In genomic region chr14:25074022-25074800, GRCm38 (mm10) we compare ENCODE assay signal across 12 mouse cellular contexts.
DNase-seq lines count a peak whose midpoint lies in the region; ATAC-seq lines count a peak whose summit lies in the region.
"Had no signal": no experiment of that assay in that cellular context is flagged by ENCODE, and none has a peak within 500 bp of the region (broad histone marks: within the 10 kb centered on the region; RNA-seq: fewer than 3 reads in every experiment).

No protein-coding gene starts in this region.

- no peaks in the 10 kb centered on the region for H3K36me3 ChIP-seq in forebrain, embryonic 14.5 days (ENCODE audit: control insufficient read depth, insufficient read depth, low read length)
- H3K36me3 ChIP-seq in forebrain, embryonic 12.5 days (replicated peaks): no peaks in the 10 kb centered on the region
- H3K36me3 ChIP-seq: embryonic facial prominence, embryonic 12.5 days; limb, embryonic 13.5 days had no signal

- H3K27me3 ChIP-seq in forebrain, embryonic 14.5 days (replicated peaks; ENCODE audit: control insufficient read depth, insufficient read depth, low read length): no peaks in the 10 kb centered on the region
- H3K27me3 ChIP-seq in forebrain, embryonic 12.5 days: no peaks in the 10 kb centered on the region
- H3K27me3 ChIP-seq: embryonic facial prominence, embryonic 12.5 days; limb, embryonic 13.5 days had no signal

- peak overlapping the region; percentile 6; the same call in 1 of the 2 replicates for H3K27ac ChIP-seq in forebrain, embryonic 14.5 days (ENCODE audit: low read depth, low read length)
- H3K27ac ChIP-seq in forebrain, embryonic 12.5 days: no peak overlapping the region
- H3K27ac ChIP-seq: embryonic facial prominence, embryonic 12.5 days; limb, embryonic 13.5 days had no signal

- DNase-seq in forebrain, embryonic 14.5 days (ENCODE audit: low spot score): peak; percentile 79
- DNase-seq in right cerebral cortex, postnatal 14 days: peak; percentile 28
- no peak for DNase-seq in right cerebral cortex, postnatal 4 days
- DNase-seq in layer of hippocampus, adult 8-10 months (ENCODE audit: low spot score in 2 of 2): peak; percentile 33 to 50
- peak; percentile 43 for DNase-seq in telencephalon, adult 2 months (ENCODE audit: low read depth, low spot score)
- no peak for DNase-seq in heart, adult 11 months
- no peak for DNase-seq in gastrocnemius, postnatal 4 days (ENCODE audit: low spot score in 2 of 2)
- DNase-seq: kidney, postnatal 14 days; lung, adult 18-20 months had no signal

- no peak overlapping the region for H3K9ac ChIP-seq in forebrain, embryonic 14.5 days (ENCODE audit: low read length)
- H3K9ac ChIP-seq in forebrain, embryonic 12.5 days: no peak overlapping the region
- H3K9ac ChIP-seq: embryonic facial prominence, embryonic 12.5 days; limb, embryonic 13.5 days had no signal

- no peaks in the 10 kb centered on the region for H3K9me3 ChIP-seq in forebrain, embryonic 14.5 days (replicated peaks; ENCODE audit: control insufficient read depth, low read length)
- no peaks in the 10 kb centered on the region for H3K9me3 ChIP-seq in forebrain, embryonic 12.5 days
- H3K9me3 ChIP-seq: embryonic facial prominence, embryonic 12.5 days; limb, embryonic 13.5 days had no signal

- H3K4me2 ChIP-seq in forebrain, embryonic 14.5 days (ENCODE audit: low read length): no peak overlapping the region
- no peak overlapping the region for H3K4me2 ChIP-seq in forebrain, embryonic 12.5 days
- H3K4me2 ChIP-seq: embryonic facial prominence, embryonic 12.5 days; limb, embryonic 13.5 days had no signal

- WGBS in forebrain, embryonic 14.5 days: 86% methylated on average over 9 of the region's 9 CpGs
- WGBS in forebrain, embryonic 12.5 days: 86% methylated on average over 9 of the region's 9 CpGs

- ATAC-seq in forebrain, embryonic 14.5 days: peak; percentile 50; the same call in 1 of the 2 replicates
- no peak for ATAC-seq in forebrain, embryonic 12.5 days (ENCODE audit: low FRiP score)

- H3K4me3 ChIP-seq in forebrain, embryonic 14.5 days (ENCODE audit: low read depth, low read length): no peak overlapping the region
- H3K4me3 ChIP-seq in forebrain, embryonic 12.5 days (replicated peaks): no peak overlapping the region
- H3K4me3 ChIP-seq: embryonic facial prominence, embryonic 12.5 days; limb, embryonic 13.5 days had no signal

- H3K4me1 ChIP-seq in forebrain, embryonic 14.5 days (ENCODE audit: control insufficient read depth, insufficient read depth, low read length): 0 out of 2 replicates have a peak, but pooled peaks cover 6% of the 10 kb centered on the region
- H3K4me1 ChIP-seq in forebrain, embryonic 12.5 days: peaks cover 20% of the 10 kb centered on the region
- H3K4me1 ChIP-seq: embryonic facial prominence, embryonic 12.5 days had no signal

Comparison
In these comparisons a context has a peak if more than half of its experiments do, and no peak if none do; other contexts are left out.
1. DNase-seq: peak in forebrain, embryonic 14.5 days (single experiment), right cerebral cortex, postnatal 14 days (single experiment), layer of hippocampus, adult 8-10 months (2 of 2) and telencephalon, adult 2 months (single experiment); none in right cerebral cortex, postnatal 4 days (single experiment), heart, adult 11 months (single experiment) and gastrocnemius, postnatal 4 days (0 of 2).